Mouse (Mus musculus) megakaryocyte, adult 5-6 weeks (primary cell): ENCODE results near the gene Lrpprc. TPM values are rescaled to one million over a fixed set of nuclear protein-coding genes. Genes with fewer than 3 reads are reported as not detected.
A peak's percentile ranks its signal among the peaks of the same experiment; 100 is the strongest.
"Not testable (repeated sequence)": the region's sequence is repeated elsewhere in the genome, so short reads cannot be mapped to it uniquely, and the experiment has no call there.

Experiments used
- ATAC-seq: 2 replicates; pipeline ENCODE4 v1.8.0; 2016; ENCODE audit warnings: mild to moderate bottlenecking, inconsistent platforms; ENCODE audit not compliant: poor library complexity, severe bottlenecking
- total RNA-seq, 2 experiments: library from RNA; stranded (forward) in 1 of 2; stranded (reverse) in 1 of 2; fragments of 153-499, 151-499 nt in 1 of 2; fragments of 221-1000, 200-1000 nt in 1 of 2; gene quantifications; 2 replicates each; pipeline versions ENCODE4 v1.2.3 to v1.2.4; 2015 to 2017

The Lrpprc gene
- 17.5 and 18.2 TPM in 2 replicates for total RNA-seq (2015)
- total RNA-seq (2017), result 32.5 and 34.3 TPM in 2 replicates

DNA sequence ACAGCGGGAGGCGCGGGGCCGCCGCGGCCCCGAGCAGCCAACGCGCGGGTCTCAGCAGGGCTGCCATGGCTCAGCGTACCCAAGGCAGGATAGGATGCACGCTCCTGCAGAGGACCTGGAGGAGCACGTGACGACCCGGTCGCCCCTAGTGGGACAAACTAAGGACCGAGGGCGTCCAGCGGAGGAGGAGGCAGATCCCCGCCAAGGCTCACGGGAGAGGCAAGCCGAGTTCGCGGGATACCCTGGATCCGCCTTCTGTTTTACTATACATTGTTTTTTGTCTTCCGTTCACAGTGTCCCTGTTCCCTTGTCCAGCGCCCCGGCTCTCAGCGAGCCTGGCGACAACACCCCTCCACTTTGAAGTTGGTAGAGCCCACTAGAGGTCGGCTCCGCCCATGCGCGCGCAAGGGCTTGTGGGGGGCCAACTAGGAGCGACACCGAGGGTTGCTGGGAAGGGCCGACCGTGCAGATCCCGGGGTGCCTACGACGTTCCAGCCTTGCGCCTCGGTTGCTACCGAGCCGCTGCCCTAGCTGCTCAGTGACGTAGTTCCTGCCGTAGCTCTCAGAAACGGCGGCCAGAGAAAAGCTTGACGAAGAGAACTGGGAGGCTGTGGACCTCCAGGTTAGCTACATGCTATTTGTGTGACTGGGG is at the start of gene Lrpprc:
TSS of gene Lrpprc (minus strand) at position 343 of the 652 bp plus-strand sequence.
- peak; percentile 95 for ATAC-seq

DNA sequence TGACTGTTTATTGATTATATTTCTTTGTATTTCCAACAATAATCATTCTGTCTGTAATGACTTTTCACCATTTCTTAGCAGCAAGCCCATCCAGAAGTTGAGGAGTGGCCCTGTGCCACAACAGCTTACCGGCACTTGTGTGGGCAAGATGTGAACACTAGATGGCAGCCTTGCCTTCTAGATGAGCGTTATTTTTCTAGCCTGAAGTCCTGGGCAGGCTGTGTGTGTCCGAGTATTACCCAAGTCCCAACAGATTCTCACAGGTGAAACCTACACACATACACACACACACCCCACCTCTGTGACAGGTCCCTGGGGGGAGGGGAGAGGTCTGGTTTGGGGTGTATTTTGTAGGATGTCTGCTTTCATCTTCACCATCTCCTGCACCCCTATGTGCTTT is 47.2 kb upstream of the Lrpprc start:
- peak; percentile 99 for ATAC-seq

DNA sequence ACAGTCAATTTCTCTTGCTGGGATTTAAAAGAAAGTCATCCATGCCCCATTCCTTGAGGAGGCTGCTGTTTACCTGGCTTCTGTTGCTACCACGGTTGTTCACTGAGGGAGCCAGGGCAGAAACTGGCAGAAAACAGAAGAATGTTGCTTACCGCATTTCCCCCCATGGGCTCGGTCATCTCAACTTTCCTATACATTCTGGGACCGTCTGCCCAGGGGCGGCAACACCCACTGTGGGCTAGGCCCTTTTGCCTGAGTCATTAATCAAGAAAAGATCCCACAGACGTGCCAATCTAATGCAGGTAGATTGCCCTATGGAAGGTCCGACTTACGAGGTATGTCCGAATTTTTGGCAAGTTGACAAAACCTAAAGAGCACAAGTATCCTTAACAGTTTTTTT is 44.7 kb upstream of the Lrpprc start:
- no peak for ATAC-seq

DNA sequence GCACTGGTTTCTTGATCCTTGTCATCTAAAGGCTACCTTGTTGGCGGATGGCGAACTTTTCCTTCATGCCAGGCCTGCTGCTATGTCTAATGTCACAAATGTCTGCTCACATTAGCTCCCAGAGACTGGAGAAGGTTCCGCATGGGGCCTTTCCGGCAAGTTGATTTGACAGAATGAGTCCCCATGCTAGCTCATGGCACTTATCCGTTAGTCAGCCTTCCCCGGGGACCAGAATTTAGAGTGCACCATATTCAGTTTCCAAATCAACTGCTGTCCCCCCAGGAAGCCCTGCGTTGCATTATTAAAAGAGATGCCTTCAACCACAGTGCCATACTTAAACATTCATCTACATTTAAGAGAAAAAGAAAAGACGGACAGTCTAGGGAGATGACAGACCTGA is 41.8 kb upstream of the Lrpprc start:
- no peak for ATAC-seq

DNA sequence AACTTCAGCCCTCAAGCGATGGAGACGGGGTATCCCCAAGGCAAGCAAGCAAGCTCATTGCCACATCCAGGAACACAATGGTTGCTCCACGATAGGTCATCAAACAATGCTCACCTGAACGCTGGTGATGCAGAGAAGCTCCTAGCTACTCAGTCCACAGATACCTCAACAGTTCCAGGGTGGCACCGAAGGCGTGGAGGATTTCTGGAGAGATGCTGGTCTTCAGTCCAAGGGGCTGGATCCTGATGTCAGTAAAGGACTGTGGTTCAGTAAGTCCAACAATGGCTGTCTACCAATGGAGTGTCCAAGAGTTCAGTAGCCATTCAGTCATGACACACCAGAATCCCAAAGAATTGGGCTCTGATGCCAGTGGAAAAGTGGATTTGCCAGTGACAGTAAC is 37.7 kb upstream of the Lrpprc start:
- ATAC-seq, result no peak

DNA sequence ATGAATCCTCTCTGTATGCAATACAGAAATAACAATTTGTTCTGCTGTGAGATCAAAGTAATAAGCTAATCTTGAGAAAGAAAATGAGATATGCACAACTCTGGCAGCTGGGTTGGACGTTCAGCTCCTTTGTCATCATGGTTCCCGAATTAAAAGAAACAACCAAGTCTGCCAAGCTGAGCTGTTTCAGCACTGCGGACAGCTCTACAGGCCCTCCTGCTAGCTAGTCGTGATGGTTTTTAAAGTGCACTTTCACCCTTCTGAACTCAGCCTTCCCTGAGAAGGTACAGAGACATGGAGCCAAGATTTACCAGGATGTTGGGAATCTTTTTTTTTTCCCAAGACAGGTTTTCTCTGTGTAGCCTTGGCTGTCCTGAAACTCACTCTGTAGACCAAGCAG is 30.0 kb upstream of the Lrpprc start:
- ATAC-seq, result no peak

DNA sequence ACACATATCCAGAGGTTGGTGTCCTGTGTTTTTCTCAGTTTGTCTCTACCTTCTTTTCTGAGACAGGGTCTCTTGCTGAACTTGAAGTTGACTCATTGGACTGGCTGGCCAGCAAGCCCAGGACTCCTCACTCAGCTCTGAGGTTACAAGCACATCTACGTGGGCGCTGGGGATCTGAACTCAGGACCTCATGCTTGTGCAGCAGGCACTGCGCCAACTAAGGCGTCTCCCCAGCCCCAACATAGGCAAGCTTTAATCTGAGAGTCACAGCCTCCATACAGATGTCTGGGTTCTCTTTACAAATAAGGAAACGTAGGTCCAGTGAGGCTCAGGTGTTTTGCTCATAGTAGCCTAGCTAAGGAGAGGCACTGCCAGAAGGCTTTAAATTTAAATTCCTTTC is 27.8 kb upstream of the Lrpprc start:
- no peak for ATAC-seq

DNA sequence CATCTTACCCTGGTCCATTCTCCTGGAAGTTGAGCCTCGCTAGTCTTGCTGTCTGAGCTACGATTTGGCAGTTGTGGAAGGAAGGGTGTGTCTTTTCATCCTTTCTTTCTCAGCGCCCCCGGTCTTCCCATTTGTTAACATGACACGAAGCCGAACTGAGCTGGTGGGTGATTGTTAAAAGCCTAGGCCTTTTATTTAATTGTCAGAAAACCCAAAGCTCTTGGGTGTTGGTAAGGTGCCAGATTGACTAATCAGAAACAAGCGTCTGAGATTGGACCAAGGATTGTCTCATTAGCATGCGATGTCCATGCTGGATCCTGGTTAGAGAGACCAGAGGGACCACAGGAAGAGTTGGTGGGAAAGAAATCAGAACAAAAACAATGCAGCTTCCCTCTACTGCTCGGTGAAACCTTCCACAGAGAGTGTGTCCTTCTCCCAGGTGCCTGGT is 25.4 kb upstream of the Lrpprc start:
- no peak for ATAC-seq

DNA sequence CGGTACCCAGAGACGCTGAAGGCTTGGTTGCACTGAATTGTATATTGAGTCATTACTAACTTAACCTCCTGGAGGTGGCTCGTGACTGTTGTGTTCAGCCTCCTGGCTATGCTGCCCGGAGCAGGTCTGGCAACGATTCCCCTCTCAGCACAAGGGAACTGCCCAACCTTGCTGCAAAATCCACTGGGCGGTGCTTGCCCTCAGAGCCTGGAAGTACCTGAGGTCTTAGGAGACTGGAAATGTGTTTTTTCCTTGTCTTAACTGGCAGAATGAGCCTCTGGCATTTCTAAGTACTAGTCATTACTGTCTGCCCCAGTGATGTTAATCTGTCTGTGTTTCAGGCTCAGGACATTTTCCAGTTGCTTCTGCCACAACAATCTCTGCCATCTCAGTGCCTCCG is 24.3 kb upstream of the Lrpprc start:
- no peak for ATAC-seq

DNA sequence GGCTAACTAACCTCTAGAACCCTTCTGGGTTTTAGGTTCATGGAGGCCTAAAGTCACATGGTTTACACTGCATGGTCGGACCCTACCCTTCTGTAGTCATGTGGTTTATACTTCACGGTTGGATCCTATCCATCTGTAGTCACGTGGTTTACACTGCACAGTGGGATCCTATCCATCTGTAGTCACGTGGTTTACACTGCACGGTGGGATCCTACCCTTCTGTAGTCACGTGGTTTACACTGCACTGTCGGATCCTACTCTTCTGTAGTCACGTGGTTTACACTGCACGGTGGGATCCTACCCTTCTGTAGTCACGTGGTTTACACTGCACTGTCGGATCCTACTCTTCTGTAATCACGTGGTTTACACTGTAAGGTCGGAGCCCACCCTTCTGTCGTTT is 23.6 kb upstream of the Lrpprc start:
- ATAC-seq, result not testable (repeated sequence)

DNA sequence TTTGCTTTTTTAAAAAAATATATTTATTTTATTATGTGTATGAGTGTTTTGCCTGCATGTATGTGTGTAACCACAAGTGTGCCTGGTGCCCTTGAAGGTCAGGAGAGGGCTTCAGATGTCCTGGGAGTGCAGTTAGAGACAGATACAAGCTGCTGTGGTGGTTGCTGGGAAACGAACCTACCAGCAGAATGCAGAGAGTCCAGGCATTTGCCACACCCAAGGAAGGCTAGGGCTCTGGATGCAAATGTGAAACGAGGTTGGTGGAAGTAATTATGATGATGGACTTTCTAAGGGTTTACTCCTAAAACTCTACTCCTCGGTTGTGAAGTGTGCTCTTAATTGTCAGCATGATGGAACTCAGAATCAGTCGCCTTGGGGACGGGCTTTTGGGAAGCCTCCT is 1.4 kb upstream of the Lrpprc start:
- ATAC-seq, result no peak

DNA sequence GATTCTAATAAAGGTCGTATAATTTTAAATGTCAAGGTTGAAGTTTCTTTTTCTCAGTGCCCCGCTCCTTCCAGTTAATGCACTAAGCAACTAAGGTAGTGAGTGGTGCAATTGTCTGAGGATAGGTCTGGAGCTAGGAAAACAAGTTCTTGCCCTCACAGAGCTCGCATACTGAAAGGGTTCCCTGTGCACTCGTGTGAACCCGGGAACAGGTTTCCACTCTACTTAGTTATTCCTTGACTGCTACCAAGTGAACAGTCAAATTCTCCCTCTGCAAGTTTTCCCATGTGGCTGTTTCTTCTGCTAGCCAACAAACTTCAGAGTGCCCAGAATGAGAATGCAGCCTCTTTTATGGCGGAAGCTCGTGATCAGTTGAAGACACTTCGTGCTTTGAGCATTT is 567 bp upstream of the Lrpprc start:
- peak; percentile 23 for ATAC-seq

DNA sequence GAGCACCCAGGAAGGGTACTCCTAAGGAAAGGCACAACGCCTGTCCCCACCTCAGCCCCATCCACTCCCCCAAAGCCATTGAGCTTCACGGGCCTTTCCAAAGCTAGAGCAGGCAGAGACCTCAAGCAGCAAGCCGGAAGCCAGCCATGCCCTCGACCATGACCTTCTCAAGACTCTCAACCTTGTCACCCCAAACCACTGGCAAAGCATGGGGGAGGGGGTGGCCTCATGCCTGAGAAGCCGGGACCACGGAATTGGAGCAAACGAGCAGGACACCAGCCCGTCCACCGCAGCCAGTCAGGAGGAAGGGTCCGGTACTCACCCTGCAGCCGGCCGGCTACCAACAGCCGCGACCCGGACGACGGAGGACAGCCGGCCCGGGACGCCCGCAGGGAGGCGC is 546 bp downstream of the Lrpprc start:
- ATAC-seq, result no peak

DNA sequence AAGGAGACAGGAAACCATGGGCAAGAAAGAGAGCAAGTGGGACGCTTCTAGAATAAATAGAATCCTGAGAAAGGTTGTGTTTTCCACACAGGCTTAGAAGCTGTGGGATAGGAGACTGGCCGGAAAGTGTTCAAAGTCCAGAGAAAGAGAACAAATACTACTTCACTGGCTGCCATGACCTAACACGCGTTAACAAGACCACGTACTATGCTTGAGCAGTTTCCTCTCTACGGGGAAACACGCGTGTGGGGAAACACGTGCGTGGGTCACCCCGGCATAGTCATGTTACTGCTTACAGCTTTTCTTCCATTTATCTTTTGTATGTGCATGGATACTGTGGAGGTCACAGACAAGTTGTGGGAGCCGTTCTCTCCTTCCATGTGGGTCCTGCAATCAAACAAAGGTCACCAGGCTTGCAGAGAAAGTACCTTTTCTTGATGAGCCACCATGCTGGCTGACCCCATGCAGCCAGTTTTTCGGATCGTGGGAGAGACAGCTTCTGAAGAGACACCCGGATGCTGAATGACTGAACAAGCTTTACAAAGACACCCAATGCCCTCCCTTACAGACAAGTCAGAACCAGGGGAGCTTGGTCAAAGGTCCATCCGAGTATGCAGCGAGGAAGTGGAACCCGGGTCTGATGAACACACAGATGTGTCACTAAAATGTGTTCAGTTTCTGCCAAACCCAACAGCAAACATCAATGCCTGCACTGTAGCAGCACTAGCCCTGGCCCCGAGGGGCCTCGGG is 2.0 kb downstream of the Lrpprc start:
- ATAC-seq, result no peak

DNA sequence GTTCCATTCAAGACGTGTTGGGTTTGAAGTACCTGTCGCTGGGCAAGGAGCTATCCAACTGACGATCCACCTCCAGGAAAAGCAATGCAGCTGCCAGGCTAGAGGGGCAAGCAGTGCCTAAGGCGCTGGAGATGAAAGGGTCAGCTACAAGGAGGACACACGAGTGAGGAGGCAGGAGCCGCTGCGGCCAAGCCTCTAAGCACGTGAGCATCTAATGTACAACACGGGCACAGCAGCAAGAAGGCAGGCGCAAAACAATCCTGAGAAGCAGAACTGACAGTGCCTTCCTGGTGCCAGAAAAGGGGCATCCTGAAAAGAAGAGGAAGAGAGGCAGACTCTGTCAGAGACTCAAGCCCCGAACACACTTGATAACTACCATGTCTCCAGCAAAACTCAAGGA is 3.1 kb downstream of the Lrpprc start:
- no peak for ATAC-seq

DNA sequence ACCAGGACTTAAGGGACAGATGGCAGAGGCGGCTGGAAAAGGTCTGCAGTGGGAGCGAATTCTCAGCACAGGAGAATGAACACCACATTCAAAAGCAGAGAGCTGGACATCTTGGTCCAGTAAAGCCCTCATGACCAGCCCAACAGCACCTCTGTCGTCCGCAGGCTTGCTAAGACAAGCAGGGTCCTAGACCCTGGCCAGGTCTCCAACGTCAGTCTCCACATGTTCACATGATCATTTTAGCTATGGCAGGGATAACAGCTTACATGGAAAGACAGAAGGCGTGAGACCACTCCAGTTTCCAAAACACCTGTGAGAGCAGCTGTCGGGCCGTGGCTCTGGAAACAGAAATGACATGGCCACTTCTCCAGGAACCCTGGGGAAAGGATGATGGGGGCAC is 3.7 kb downstream of the Lrpprc start:
- ATAC-seq, result no peak

DNA sequence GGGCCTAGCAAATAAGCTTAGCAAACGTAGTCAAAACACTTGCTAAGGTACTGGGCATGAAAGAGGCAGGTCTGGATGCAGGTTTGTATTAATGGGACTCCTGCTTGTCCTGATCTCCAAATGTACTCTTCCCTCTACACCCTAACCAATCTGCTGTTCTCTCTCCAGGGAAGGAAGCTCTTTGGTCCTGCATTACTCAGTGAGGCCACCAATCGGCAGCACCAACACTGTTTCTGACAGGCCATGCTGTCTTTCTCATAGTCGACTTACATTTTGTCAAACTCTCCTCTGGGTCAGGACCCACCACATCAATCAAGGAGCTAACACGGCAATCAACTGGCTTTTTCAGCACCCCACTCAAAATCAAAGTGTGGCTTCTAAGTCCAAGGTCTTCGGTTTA is 5.4 kb downstream of the Lrpprc start:
- ATAC-seq, result no peak

DNA sequence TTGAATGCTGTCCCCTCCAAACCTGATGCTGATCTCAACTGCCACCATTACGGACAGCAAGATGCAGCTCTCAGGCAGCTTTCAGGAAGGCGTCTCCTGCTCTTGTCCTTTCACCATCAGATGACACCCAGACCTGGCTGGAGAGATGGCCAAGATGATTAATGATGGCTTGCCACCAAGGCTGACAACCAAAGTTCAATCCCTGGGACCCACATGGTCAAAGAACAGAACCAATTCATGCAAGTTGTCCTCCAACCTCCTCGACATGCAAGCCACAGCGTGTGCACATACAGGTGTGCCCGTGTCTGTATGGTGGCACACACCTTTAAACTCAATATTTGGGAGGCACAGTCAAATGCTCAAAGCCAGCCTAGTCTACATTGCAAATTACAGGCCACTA is 7.1 kb downstream of the Lrpprc start:
- ATAC-seq, result no peak

DNA sequence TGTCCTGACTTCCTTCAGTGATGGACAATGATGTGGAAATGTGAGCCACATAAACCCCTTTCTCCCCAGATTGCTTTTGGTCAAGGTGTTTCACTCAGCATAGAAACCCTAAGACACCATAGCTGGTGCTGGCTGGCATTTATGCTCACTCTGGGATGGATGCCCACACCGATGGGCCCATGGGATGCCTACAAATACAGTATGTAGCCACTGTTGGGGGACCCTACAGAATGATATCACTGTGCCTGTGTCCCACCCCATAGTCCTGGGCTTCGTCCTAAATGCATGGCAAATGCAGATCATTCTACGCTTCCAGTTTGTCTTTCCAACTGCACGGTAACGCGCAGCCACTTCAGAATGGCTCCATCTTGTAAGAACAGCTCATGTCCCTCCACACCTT is 10.3 kb downstream of the Lrpprc start:
- no peak for ATAC-seq

DNA sequence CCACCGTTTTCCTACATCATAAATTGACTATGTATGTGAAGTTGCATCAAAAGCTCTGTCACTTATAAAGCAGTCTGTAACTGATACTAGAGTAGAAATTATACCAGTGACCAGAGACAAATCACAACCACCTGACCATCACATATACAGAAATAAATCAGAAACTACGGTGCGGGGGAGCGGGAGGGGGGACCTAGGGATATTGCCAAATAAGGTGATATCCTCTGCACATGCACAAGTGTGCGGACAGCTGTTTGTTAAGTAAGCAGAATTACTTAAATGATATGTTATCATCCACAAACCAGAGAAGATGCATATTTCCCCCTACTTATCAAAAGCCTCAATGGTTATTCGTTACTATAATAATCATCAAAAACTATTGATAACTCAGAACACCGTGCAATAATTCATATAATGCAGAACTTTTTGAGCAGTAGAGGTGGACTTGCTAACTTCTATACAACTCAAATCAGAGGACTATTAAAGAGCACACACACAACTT is 12.1 kb downstream of the Lrpprc start:
- ATAC-seq, result no peak

DNA sequence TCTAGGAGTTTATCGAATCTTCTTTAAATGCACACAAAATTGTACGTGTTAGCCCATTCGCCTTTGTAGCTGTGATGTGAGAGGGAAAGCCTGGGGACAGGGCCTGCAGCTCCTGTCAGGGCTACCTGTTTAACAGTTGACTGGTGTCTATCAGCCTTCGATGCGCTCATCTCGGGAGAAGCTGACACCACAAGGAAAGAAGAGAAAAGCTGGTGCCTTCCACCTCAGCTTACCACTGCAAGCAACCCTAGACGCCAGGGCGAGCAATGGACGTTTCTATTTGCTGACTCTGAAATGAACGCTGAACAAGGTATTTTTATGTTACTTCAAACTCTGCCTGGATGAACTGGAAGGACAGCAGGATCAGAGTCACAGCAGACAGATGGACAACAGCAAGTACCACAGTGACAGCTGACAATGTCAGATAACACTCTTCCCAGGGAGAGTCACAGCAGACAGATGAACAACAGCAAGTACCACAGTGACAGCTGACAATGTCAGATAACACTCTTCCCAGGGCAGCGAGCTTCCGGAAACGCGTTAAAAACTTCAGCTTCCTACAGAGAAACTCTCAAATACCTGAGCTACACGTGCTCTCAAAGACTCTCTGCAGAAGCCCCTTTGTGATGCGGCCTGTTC is 14.1 kb downstream of the Lrpprc start:
- peak; percentile 59 for ATAC-seq

DNA sequence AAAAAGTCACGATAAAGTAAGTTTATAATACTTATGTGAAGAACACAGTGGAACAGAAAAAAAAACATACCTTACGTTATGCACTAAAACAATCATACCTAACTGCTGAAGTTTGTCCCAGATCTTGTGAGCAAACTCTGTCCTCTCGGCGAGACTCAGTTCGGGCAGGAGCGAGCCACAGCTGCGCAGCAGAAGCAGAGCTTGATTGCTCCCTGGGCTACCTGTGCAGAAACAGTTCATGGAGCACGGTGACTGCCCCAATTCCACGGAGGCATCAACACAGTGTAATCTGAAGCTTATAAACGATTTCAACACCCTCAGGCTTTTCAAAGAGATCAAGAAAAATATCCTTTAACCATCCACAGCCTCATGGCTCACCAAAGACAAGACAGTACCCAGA is 15.3 kb downstream of the Lrpprc start:
- ATAC-seq, result no peak
